Mouse (Mus musculus): Measurements from ENCODE around the gene Esp3.
"Not testable (repeated sequence)": the region's sequence is repeated elsewhere in the genome, so short reads cannot be mapped to it uniquely, and the experiment has no call there.

DNA sequence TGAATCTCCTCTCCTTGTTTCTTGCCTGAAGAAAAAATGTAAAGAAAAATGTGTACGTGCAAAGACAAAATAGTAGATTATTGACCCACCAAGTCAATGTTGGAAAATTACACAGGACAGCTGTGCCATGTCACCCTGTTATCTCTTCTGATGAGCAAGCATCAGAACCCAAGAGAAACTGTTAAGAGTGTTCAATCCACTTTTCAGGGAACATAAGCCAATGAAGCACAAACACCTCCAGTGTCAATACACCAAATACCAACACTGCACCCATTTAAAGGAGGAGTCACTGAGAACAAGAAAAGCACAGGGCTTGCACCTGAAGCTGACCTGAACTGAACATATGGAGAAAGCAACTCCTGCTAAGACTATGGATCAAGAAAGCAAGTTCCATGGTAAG lies at the start of gene Esp3:
- TF ChIP-seq MAFK (IDR thresholded peaks at IDR 0.05; ENCODE audit: insufficient read depth, low read depth, low read length); ZC3H11A (IDR thresholded peaks at IDR 0.05; ENCODE audit: borderline replicate concordance, low read depth, low read length); HCFC1 (IDR thresholded peaks at IDR 0.05; ENCODE audit: borderline replicate concordance, insufficient read depth, low read length); ZNF384 (IDR thresholded peaks at IDR 0.05; ENCODE audit: low read depth, low read length); CHD2 (IDR thresholded peaks at IDR 0.05; ENCODE audit: low read depth, low read length): not testable (repeated sequence)

All from ES-E14 (cell line).